Mouse (Mus musculus) Muller cell, postnatal 12 days (primary cell): Measurements from ENCODE around the gene Ambra1.

ENCODE experiments used
- DNase-seq: peaks from one replicate; pipeline ENCODE4 v3.0.0-alpha.2; 2015; ENCODE audit errors: inconsistent ontology term

Ambra1 gene

DNA sequence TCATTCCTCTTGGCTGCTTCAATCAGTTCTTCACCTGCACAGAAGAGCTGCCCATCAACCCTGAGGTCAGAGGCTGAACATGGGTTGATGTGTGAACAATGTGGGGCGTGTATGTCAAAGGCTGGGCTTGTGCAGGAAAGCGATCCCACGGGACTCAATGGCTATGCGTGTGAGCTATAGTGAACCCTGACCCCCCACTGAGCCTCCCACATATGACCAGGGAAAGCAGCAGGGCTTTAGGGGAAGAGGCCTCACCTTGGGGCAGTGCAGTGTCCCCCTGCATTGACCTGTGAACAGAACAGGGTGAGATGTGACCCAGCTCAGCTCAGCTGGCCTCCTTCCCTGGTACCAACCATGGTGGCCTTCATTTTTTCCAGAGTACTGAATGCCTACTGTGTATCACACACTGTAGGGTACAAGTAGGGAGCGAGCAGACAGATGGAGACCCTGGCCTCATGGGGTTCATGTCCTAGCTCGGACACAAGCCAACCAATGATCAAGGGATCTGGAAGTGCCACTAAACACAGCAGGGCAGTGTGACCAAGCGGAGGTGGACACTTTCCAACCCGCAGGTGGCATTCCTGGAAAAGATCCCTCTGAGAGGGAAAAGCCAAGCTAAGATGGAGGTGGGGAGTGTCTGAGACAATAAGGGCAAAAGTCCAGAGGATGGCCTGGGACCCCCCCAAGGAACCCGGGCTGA lies 205.0 kb downstream of the Ambra1 start:
- no peak for DNase-seq

DNA sequence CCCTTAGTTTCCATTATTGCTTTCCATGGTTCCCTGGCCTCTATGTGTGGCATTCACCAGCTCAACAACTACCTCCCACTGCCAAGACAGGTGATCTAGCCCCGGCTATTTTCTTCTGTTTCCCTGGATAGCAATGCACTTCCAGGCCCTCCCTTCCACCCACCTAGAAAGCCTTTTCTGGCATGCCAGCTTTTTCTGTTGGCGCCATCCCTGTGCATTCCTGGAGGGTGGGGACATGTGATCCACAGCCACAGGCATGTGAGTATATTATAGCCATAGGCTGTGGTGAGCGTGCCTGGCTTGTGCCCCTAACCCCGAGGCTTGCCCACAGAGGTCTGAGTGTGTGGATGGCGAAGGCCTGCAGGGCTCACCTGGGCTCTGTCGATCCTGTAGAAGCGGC lies 206.2 kb downstream of the Ambra1 start:
- DNase-seq: no peak

DNA sequence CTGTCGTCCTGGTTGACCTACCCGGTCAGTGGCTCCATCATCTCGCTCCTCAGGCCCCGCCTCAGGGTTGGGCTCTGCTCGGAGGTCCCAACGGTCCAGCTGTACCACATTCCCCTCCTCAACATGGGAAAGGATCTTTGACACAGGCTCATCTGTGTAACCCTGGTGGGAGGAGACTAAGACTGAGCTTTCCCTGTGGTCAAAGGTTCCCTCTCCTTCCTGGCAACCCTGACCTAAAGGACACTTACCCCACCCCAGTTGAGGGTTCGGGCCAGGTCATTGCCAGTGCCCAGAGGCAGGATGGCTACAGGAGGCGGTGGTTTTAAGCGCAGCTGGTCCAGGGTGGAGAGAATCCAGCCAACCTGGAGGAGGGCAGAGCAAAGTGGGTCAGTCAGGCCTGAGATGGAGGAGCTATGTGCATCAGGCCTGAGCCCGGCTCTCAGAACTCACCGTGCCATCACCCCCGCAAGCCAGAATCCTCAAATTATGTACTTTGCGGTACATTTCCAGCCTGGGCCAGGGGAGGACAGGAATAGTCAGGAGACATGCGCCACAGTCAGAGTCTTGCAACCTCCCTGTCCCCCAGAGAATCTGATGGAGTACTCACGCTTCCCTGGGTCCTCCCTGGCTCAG lies 209.5 kb downstream of the Ambra1 start:
- no peak for DNase-seq

DNA sequence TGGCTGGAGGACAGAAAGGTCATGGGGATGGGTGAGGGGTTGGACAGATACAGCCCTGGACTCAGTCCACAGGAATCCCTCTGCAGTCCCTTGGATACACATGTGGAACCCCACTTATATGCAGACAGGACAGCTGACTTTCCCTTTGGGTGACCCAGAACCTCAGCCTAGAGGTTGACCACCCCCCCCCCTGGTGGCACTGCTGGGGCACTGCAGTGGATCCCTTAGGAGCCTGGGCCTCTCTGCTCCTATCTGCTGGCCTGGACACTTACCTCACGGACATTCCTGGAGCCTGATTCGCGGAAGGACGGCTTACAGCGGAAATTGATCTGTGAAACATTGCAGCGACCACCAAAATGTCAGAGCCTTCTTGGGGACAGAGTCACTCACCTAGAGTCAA lies 212.4 kb downstream of the Ambra1 start:
- no peak for DNase-seq

DNA sequence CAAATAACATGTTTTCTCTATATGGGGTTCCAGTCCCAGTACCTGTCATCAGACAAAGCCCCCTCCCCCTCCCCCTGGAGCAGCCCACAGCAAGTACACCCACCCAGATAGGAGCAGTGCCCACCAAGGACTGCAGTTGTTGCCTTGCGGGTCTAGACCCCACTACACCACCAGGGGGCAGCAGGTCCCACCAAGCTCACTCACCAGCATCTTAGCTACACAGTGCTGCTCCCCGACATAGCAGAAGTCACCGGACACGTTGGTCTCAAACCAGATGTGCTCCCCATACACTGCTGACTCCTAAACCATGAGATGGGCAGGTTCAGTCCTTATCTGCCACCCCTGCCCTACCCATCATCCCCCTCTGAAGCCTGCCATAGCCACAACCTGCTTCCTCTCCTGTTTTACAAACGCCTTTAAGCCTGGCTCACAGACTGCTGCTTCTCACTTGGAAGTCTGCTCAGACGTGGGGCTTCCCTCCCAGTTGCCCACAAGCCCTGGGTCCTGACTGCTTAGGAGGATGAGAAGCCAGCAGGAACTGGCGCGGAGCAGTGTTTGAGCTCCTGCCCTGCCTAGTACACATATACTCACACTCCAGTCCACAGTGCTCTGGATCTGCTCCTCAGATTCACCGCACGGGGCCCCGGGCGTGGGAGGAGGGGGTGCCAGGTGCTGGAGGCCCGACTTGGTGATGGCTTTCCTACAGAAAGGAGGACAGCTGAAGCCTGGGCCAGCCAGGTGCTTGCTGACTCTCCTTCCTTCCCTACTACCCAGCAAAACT lies 214.4 kb downstream of the Ambra1 start:
- DNase-seq: no peak

DNA sequence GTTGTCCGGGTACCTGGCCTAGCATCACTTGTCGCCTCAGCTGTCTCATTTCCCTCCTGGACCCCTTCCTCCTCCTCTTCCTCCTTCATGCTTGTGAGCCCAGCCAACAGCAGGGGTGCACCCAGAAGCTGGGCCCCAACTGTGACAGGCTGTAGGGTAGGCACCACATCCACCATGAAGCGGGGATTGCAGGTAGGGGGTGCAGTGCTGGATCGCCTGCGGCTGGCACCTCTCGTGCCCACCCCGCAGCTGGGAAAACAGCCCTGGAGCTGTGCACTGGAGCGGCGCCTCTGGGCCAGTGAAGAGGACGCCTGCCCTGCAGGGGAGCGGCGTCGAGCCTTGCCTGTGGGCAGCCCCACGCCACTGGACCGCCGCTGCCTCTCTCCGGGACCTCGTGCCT lies 215.5 kb downstream of the Ambra1 start, which contains the start of gene Gm9821:
Gene Gm9821, plus strand, starts transcription at position 221 of the 400 bp plus-strand sequence.
- no peak for DNase-seq

DNA sequence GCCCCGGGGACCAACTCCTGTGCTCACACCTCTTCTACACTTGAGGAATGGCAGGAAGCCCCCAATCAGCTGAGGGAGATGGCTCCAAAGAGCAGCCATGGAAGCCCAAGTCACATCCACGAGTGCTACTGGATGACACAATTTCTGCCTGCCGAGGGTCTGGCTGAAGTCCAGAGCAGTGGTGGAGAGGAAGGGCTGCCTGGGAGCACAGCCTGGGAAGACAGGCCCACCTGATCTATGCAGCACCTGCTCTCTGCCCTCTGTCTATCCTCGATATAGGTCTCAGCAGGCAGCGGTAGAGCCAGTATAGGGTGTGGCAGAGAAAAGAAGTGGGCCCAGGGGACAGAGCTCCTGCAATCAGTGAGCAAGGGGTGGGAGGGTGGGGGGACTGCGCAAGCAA lies 216.9 kb downstream of the Ambra1 start:
- DNase-seq: no peak

DNA sequence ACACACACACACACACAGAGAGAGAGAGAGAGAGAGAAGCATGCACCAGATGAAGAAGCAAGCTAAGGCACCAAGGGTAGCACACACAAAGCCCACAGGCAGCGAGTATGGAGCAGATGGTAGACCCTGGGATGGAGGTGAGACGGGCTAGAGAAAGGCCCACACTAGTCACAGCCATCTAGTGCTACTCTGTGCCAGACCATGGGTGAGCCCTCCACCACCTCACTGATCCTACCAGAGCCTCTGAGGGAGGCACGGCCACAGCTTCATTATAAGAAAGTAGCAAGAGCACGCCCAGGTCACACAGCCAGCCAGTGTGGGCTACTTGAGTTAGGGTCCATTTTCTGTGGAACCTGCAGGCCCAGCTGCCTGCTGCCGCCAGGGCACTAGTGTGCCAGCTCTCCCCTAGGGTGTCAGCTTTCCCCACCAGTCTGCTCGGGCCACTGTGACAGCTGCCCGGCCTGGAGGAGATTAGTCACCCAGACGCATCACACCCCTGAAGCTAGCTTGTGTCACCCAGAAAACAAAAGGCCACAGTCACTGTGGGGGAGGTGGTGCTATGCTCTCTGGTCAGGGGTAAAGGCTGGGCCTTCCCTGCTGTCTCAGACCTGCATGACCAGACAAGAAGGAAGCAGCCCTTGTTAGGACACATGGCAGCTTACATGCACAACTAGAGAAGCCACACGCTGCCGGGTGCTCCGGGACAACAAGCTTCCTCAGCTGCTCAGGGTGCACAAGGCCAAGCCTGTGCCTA lies 217.6 kb downstream of the Ambra1 start:
- DNase-seq: peak; percentile 95

DNA sequence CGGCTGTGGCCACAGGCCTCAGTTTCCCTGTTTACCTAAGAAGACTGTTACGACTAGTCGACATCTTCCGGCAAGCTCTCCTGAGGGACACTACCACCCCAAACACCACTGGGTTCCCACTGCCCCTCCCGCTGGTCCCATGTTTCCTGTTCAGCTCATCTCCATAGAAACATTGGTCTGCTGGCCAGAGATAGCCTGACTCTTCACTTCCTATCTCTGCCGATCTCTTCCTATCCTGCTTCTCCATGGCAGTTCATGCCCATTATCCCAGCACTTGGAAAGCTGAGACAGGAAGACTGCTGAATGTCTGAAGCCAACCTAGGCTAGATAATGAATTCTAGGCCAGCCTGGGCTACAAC lies 218.2 kb downstream of the Ambra1 start:
- DNase-seq: no peak

DNA sequence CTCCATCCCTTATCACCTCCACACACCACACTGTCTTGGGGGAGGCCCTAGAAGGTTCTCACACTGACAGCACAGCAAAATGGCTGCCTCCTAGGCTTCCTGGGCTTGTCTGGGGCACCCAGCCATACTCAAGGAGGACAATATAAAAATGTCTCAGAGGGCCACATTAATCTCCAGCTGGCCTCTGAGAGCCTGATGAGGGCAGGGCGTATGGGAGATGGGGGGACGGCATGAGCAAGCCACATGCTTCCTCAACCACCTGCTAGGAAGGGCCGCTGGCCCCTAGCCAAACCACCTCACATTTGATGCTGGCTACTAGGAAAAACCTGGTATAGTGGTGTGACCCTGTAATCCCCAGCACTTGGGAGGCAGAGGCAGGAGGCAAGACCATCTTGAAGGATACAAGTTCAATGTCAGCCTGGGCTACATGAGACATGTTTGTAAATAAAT lies 218.9 kb downstream of the Ambra1 start:
- no peak for DNase-seq

DNA sequence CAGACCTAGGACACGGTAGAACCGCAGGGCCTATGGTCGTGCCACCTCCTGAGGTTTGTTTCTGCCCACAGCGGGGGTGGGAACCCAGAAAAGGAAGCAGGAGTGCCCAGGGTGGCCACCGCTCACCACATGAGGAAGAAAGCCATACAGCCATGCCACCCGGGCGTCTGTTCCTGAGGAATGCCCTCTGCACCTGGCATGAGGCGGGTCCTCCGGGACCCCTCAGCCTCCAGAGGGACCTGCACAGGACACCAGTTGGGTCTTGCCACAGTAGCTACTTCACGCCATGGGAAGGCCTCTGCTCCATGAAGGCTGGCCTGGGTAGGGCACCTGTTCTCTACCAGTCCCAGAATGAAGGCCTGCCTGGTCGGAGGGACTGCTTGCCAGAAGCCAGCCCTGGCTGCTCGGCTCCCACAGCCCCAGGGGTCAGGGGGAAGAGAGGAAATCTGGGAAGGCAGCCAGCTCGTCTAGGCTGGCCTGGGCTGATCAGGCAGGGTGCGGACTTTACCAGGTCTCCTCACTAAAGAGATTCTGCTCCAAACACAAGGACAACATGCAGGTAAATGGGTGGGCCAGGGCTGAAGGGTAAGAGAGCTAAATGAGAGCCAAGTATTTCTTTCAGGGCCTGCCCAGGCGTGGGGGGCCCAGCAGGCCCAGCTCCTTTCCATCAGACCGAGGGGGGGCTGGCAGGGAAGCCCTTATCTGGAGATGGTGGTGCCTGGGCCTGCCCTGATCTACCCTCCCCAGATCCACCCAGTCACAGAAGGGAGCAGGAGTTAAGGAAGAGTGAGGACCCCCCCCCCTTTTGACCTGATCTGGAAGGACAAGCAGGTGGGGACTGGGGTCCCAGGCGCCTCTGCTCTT lies 219.7 kb downstream of the Ambra1 start:
- peak; percentile 80 for DNase-seq

DNA sequence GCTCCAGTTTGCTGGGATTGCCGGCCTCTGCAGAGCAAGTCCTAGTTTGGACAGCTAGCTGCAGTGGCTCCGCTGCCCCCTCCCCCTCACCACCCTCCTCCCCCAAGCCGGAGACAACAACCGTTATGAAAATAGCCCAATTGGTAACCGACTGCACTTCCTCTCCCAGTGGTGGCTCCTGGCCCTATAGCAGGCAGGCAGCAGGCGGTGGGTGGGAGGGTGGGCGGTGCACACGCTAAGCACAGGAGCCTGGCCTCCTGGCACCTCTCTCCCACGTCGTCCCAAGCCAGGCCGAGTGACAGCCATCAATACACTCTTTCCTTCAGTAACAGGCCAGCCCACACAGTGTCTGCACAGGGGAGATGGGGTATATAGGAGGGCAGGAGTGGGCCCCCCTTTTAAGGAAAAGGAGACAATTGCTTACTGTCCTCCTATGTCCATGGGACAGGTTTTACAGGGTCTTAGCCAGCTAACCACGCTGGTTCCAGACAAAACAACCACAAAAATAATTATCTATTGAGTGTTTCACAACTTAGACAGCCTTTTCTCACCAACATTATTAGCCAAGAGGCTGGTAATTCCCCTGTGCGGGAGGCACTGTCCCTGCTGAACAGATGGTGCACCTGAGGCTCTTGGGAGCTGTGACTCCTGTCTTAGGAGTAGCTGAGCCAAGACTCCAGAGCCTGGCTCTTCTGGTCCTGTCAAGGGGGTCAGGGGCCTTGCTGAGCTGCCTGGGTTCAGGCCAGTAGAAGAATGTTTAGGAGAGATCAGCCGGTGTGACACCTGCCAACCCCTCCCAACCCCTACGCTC lies 220.5 kb downstream of the Ambra1 start:
- peak; percentile 91 for DNase-seq

DNA sequence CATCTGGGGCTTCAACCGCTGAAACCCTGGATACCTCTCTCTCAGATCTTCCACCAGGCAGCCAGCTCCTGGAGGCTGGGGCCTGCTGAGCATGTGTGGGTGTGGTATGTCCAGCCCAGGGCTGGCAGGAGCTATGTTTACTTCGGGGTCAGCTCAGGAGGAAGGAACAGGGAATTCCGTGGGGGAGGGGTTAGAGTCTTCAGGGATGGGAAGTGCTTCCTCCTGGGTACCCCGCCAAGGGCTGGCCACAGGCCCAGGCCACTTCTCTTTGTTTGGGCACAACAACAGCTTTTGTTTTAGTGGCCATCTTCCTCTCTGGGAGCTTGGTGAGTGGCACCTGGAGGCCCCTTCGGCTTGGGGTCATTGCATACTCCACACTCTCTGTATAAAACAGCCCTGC lies 223.9 kb downstream of the Ambra1 start:
- peak; percentile 69 for DNase-seq

DNA sequence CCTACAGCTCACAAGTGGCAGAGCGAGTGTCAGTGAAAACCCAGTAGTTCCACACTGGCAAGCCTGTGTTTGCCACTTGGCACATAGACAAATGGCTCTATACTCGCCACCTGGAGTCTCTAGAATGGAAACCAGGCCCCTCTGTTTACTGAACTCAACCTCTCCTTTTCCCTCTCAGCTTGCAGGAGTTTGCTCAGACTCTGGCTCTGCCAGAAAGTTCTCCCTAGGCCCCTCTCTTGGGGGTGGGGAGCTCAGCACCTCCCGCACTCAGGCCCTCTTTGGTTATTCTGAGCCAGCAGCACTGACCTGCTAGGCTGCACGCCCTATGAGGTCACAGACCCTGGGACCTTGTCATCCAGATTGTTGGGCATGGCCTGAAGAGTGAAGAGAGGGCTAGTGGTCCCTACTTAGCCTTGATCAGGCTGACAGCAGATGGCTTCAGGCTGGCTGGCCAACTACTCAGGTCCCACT lies 225.2 kb downstream of the Ambra1 start:
- no peak for DNase-seq

DNA sequence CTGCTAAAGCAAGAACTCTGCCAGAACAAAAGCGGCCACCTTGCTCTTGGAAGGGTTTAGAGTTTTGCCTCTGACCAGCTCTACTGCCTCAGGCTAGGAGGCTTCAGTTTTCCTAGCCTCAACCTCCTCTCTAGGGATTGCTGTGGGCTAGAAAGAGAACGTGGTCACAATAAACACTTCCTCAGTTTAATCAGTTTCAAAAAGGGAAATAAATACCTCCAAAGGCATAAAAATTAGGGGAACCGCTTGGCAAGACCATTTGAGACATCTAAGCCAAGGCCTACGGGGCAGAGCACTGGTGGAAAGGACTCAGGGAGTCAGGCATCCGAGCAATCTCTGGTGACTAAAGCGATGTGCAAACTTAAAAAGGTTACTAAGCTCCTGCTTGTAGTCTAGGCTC lies 225.9 kb downstream of the Ambra1 start:
- DNase-seq: no peak

DNA sequence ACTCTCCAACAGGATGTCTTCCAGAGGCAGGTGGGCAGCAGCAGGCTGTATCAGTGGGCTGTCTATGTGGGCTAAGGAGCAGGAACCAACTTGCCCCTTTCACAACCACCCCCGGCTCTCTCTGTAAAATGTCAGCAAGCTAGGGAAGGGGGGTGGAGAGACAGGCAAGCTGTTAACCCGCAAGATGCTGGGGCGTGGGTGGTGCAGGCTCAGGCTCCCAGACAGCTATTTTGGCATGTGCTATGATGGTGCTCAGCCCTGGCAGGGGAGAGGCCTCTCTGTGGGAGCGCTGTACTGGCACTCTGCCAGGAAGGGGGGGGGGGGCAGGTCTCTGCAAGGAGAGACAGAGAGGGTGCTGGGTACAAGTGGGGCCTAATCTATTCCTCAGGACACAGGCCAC lies 227.2 kb downstream of the Ambra1 start:
- peak; percentile 70 for DNase-seq

DNA sequence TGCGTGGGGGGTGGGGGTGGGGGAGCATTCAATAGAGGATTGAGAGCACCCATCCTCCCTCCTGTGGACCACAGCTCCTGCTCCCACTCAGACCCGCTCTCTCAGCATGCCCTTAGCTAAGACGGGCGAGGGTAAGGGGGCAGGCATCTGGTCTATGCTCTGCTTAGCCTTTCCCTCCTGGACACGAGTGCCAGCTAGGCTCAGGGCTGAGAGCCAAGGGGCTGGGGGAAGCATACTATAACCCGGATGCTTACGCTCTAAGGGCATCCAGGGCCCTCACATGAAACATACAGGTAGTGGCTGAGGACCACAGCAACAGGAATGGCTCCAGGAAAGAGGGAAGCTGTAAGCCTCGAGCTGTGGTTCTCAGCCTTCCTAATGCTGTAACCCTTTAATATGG lies 228.1 kb downstream of the Ambra1 start:
- DNase-seq: no peak

DNA sequence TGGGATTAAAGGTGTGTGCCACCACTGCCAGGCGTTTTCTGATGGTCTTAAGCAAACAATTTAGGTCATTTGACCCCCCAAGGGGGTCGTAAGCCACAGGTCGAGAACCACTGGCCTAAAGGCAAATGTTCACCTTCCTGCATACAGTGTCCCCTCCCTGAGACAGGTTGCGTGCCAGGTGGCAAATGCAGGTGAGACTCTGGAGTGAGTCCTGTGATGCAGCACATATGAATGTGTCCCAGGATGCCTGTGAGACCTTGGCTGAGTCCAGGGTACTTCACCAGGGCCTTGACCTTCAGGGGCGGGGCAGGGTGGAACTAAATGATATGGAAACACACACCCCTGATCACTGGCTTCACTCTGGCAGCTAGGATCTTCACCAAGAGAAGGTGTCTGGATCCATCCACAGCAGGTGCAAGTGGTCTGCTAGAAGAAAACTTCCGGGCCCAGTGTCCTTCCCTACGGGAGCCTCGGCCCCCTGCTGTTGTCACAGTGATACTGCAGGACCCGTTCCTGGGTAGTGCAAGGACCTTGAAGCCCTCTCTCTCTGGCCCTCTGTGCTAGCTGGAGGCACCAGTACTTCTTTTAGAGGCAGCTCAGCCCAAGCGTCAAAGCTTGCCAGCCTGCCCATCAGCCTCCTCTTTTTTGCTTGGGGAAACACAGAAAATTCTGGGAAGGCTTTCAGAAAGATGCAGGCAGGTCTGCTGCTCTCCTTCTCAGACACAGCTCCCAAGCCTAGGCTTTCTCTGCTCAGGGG lies 228.9 kb downstream of the Ambra1 start:
- DNase-seq: peak; percentile 53
